Mouse (Mus musculus) brown adipose tissue, adult 24 weeks (tissue): ENCODE measurements around the gene Olfr914. TPM values are rescaled to one million over a fixed set of nuclear protein-coding genes. Genes with fewer than 3 reads are reported as not detected.

Source experiments
- H3K27ac ChIP-seq: fragments of 200-500 bp; replicated peaks from 2 replicates; pipeline ENCODE4 v1.5.1; 2012; ENCODE audit warnings: low read depth, mild to moderate bottlenecking, low read length
- H3K4me1 ChIP-seq: fragments of 200-500 bp; 2 replicates; pipeline ENCODE4 v1.6.1; 2012; ENCODE audit warnings: low read length, mixed read lengths; ENCODE audit not compliant: control insufficient read depth, insufficient read depth, insufficient read length
- H3K4me3 ChIP-seq: fragments of 200-500 bp; 2 replicates; pipeline ENCODE4 v1.5.1; 2012; ENCODE audit warnings: low read depth, mild to moderate bottlenecking, low read length, moderate library complexity; ENCODE audit not compliant: insufficient read depth
- polyA plus RNA-seq: library from polyadenylated mRNA; stranded (reverse); fragments of >200 nt; gene quantifications from 2 replicates; pipeline ENCODE4 v1.2.4, GENCODE M21; 2012; ENCODE audit not compliant: missing spikeins, insufficient read depth, insufficient read length

The Olfr914 gene
- not detected in 2 replicates for polyA plus RNA-seq

GRCm38 (mm10) chr9:38604802-38605201 is at the start of gene Olfr914:
TSS of gene Olfr914 (plus strand) at chr9:38605102.
- H3K27ac ChIP-seq = no peak within 1 kb of the TSS
- no peaks in the 10 kb centered on the region for H3K4me1 ChIP-seq
- H3K4me3 ChIP-seq = no peak within 1 kb of the TSS

GRCm38 (mm10) chr9:38579878-38580277 is 25.0 kb upstream of the Olfr914 start, which contains the start of gene Olfr912:
TSS of gene Olfr912 (plus strand) at chr9:38580178.
- Histone ChIP-seq H3K27ac (no peak within 1 kb of the TSS), H3K4me3 (no peak within 1 kb of the TSS)

GRCm38 (mm10) chr9:38591056-38591455 is 13.8 kb upstream of the Olfr914 start:
- no peaks in the 10 kb centered on the region for H3K4me1 ChIP-seq
- no peak overlapping the region for H3K4me3 ChIP-seq
- H3K27ac ChIP-seq = no peak overlapping the region

More at GRCm38 (mm10) chr9:38579878-38580277, 25.0 kb upstream of the Olfr914 start, which contains the start of gene Olfr912:
- no peaks in the 10 kb centered on the region for H3K4me1 ChIP-seq

- no peak within 1 kb of the TSS for H3K4me3 ChIP-seq
- no peak within 1 kb of the TSS for H3K27ac ChIP-seq
- no peaks in the 10 kb centered on the region for H3K4me1 ChIP-seq
Observed at GRCm38 (mm10) chr9:38592459-38592858, 12.4 kb upstream of the Olfr914 start, which contains the start of gene Olfr913. TSS of gene Olfr913 (plus strand) at chr9:38592759.

GRCm38 (mm10) chr9:38632406-38632805 is 27.5 kb downstream of the Olfr914 start:
- Histone ChIP-seq H3K27ac (no peak overlapping the region), H3K4me3 (no peak overlapping the region), H3K4me1 (no peaks in the 10 kb centered on the region)

- H3K4me3 ChIP-seq = no peak within 1 kb of the TSS
- H3K4me1 ChIP-seq = no peaks in the 10 kb centered on the region
- H3K27ac ChIP-seq = no peak within 1 kb of the TSS
Observed at GRCm38 (mm10) chr9:38659775-38660174, 54.9 kb downstream of the Olfr914 start, which contains the start of gene Olfr916. TSS of gene Olfr916 (minus strand) at chr9:38659875.

Other genes with a start within 250 kb of the Olfr914 start
- gene Olfr250, start 238.2 kb upstream of the Olfr914 start, polyA plus RNA-seq = not detected in 2 replicates
- gene Olfr251, start 228.0 kb upstream of the Olfr914 start, polyA plus RNA-seq = not detected in 2 replicates
- gene Olfr147, start 203.4 kb upstream of the Olfr914 start, polyA plus RNA-seq = not detected in 2 replicates
- gene Olfr901, start 175.6 kb upstream of the Olfr914 start, polyA plus RNA-seq = not detected in 2 replicates
- gene Olfr902, start 157.4 kb upstream of the Olfr914 start, polyA plus RNA-seq = not detected in 2 replicates
- gene Olfr904, start 142.0 kb upstream of the Olfr914 start, polyA plus RNA-seq = not detected in 2 replicates
- not detected in 2 replicates for gene Olfr905, start 134.0 kb upstream of the Olfr914 start, polyA plus RNA-seq
- gene Olfr906, start 118.0 kb upstream of the Olfr914 start, polyA plus RNA-seq = not detected in 2 replicates
- gene Olfr907, start 109.3 kb upstream of the Olfr914 start, polyA plus RNA-seq = not detected in 2 replicates
- not detected in 2 replicates for gene Olfr911-ps1, start 83.5 kb upstream of the Olfr914 start, polyA plus RNA-seq
- not detected in 2 replicates for gene Olfr910, start 67.3 kb upstream of the Olfr914 start, polyA plus RNA-seq
- gene Olfr912, start 24.9 kb upstream of the Olfr914 start, polyA plus RNA-seq = not detected in 2 replicates
- gene Olfr913, start 12.3 kb upstream of the Olfr914 start, polyA plus RNA-seq = not detected in 2 replicates
- gene Olfr916, start 54.8 kb downstream of the Olfr914 start, polyA plus RNA-seq = not detected in 2 replicates
- not detected in 2 replicates for gene Olfr917, start 60.7 kb downstream of the Olfr914 start, polyA plus RNA-seq
- gene Olfr918, start 69.5 kb downstream of the Olfr914 start, polyA plus RNA-seq = not detected in 2 replicates
- not detected in 2 replicates for gene Olfr919, start 98.6 kb downstream of the Olfr914 start, polyA plus RNA-seq
- 28.3 and 35.4 TPM in 2 replicates for gene Vwa5a, start 113.2 kb downstream of the Olfr914 start, polyA plus RNA-seq
- not detected in 2 replicates for gene Olfr920, start 147.2 kb downstream of the Olfr914 start, polyA plus RNA-seq
- gene Olfr921, start 168.0 kb downstream of the Olfr914 start, polyA plus RNA-seq = not detected in 2 replicates
- gene Olfr922, start 209.5 kb downstream of the Olfr914 start, polyA plus RNA-seq = not detected in 2 replicates
- gene Olfr923, start 221.4 kb downstream of the Olfr914 start, polyA plus RNA-seq = not detected in 2 replicates
- not detected in 2 replicates for gene Olfr924, start 239.3 kb downstream of the Olfr914 start, polyA plus RNA-seq
- not detected in 2 replicates for gene Olfr26, start 250.0 kb downstream of the Olfr914 start, polyA plus RNA-seq